Mouse (Mus musculus) ES-E14 (cell line): Measurements from ENCODE around the gene Elmo3. TPM values are rescaled to one million over a fixed set of nuclear protein-coding genes. Genes with fewer than 3 reads are reported as not detected.

Experiments
- DNase-seq: peaks from one replicate; pipeline ENCODE4 v3.0.0-alpha.2; 2013; ENCODE audit warnings: low read depth, low spot score
- H3K27ac ChIP-seq: 2 replicates; pipeline ENCODE4 v1.5.1; 2012; ENCODE audit warnings: low read depth, mild to moderate bottlenecking, low read length, moderate library complexity, mixed read lengths; ENCODE audit not compliant: poor library complexity, insufficient read depth, severe bottlenecking
- H3K36me3 ChIP-seq: 2 replicates; pipeline ENCODE4 v1.6.1; 2012; ENCODE audit warnings: mild to moderate bottlenecking, low read length, moderate library complexity, mixed read lengths; ENCODE audit not compliant: control insufficient read depth, poor library complexity, insufficient read depth, severe bottlenecking
- H3K4me1 ChIP-seq, 2 experiments: fragments of 150-350 bp in 1 of 2; sonication (generic) in 1 of 2; 2 replicates each; pipeline ENCODE4 v1.6.1; 2012; ENCODE audit warnings: low read length in 2 of 2, mild to moderate bottlenecking in 1 of 2, mixed read lengths in 1 of 2; ENCODE audit not compliant: control insufficient read depth in 2 of 2, insufficient read depth in 2 of 2, poor library complexity in 1 of 2
- H3K4me3 ChIP-seq, 2 experiments: fragments of 150-350 bp in 1 of 2; sonication (generic) in 1 of 2; 2 replicates each; pipeline ENCODE4 v1.5.1; 2012; ENCODE audit warnings: low read length in 2 of 2, low read depth in 1 of 2, mild to moderate bottlenecking in 1 of 2, mixed read lengths in 1 of 2; ENCODE audit not compliant: insufficient read depth in 1 of 2, poor library complexity in 1 of 2, severe bottlenecking in 1 of 2
- H3K9ac ChIP-seq: 2 replicates; pipeline ENCODE4 v1.6.1; 2012; ENCODE audit warnings: low read depth, mild to moderate bottlenecking, low read length, mixed read lengths; ENCODE audit not compliant: poor library complexity, insufficient read depth, severe bottlenecking
- H3K9me3 ChIP-seq: fragments of 150-350 bp; sonication (generic); 2 replicates; pipeline ENCODE4 v1.6.1; 2012; ENCODE audit warnings: low read depth, mild to moderate bottlenecking, low read length; ENCODE audit not compliant: control insufficient read depth, insufficient read depth
- CHD2 ChIP-seq: IDR thresholded peaks from 2 replicates; pipeline ENCODE4 v1.6.1; 2014; ENCODE audit warnings: mild to moderate bottlenecking, low read depth, low read length, inconsistent platforms
- HCFC1 ChIP-seq: IDR thresholded peaks from 2 replicates; pipeline ENCODE4 v1.6.1; 2012; ENCODE audit warnings: low read length, inconsistent platforms, borderline replicate concordance; ENCODE audit not compliant: insufficient read depth
- MAFK ChIP-seq: IDR thresholded peaks from 2 replicates; pipeline ENCODE4 v1.6.1; 2014; ENCODE audit warnings: mild to moderate bottlenecking, low read depth, low read length, inconsistent platforms; ENCODE audit not compliant: insufficient read depth
- ZC3H11A ChIP-seq: IDR thresholded peaks from 2 replicates; pipeline ENCODE4 v1.6.1; 2012; ENCODE audit warnings: low read depth, mild to moderate bottlenecking, inconsistent platforms, low read length, borderline replicate concordance
- ZNF384 ChIP-seq: IDR thresholded peaks from 2 replicates; pipeline ENCODE4 v1.6.1; 2012; ENCODE audit warnings: low read depth, low read length, inconsistent platforms
- in situ Hi-C, 2 experiments: fragments of 600-800 bp; cut with MboI; formaldehyde crosslinking; loops; one replicate each; pipeline ENCODE4 v1.15.1; 2025; ENCODE audit warnings: low sequenced_read_pairs in 2 of 2, inconsistent platforms in 1 of 2; ENCODE audit not compliant: unreplicated experiment in 2 of 2
- total RNA-seq: library from RNA; depleted of rRNA; stranded (reverse); fragments of 300-350 nt; gene quantifications from 2 replicates; pipeline ENCODE4 v1.2.3, GENCODE M21; 2012

Gene Elmo3
- total RNA-seq, 1 experiment: 3.5 TPM

GRCm38 (mm10) chr8:105286907-105287306 is 18.5 kb upstream of the Elmo3 start:
- no peak for DNase-seq
- H3K9ac ChIP-seq: no peak overlapping the region
- no peak overlapping the region for H3K4me3 ChIP-seq
- no peak overlapping the region for H3K27ac ChIP-seq
- H3K4me1 ChIP-seq: peaks cover 0 to 25% of the 10 kb centered on the region in 2 experiments; a peak in 2 of 4 replicates
- in situ Hi-C loops: no loop called here
- H3K36me3 ChIP-seq: no peaks in the 10 kb centered on the region; the same call in 1 of the 2 replicates
- H3K9me3 ChIP-seq: no peaks in the 10 kb centered on the region
- no peak for TF ChIP-seq CHD2
- no peak for TF ChIP-seq MAFK
- TF ChIP-seq ZC3H11A: no peak
- no peak for TF ChIP-seq HCFC1
- TF ChIP-seq ZNF384: no peak

- no peak overlapping the region for H3K27ac ChIP-seq
- in situ Hi-C loops: no loop called here
- peaks cover 0 to 29% of the 10 kb centered on the region in 2 experiments; a peak in 2 of 4 replicates for H3K4me1 ChIP-seq
- no peak overlapping the region for H3K4me3 ChIP-seq
- no peak overlapping the region for H3K9ac ChIP-seq
- H3K36me3 ChIP-seq: no peaks in the 10 kb centered on the region; the same call in 1 of the 2 replicates
- DNase-seq: no peak
- no peaks in the 10 kb centered on the region for H3K9me3 ChIP-seq
- TF ChIP-seq ZC3H11A: no peak
Measured at GRCm38 (mm10) chr8:105288231-105288630, 17.2 kb upstream of the Elmo3 start.

- Histone ChIP-seq H3K36me3 (no peaks in the 10 kb centered on the region; the same call in 1 of the 2 replicates), H3K9ac (peak overlapping the region; percentile 81), H3K27ac (peak overlapping the region; percentile 38; the same call in 1 of the 2 replicates), H3K4me1 (peaks cover 0 to 26% of the 10 kb centered on the region in 2 experiments; a peak in 2 of 4 replicates), H3K4me3 (peak overlapping the region; percentile 76 to 83), H3K9me3 (no peaks in the 10 kb centered on the region)
- in situ Hi-C loops: no loop called here
- DNase-seq: peak; percentile 96
- peak; percentile 62; the same call in 1 of the 2 replicates for TF ChIP-seq CHD2
- peak; percentile 53; the same call in 1 of the 2 replicates for TF ChIP-seq HCFC1
- TF ChIP-seq MAFK: no peak
- no peak for TF ChIP-seq ZNF384
Measured at GRCm38 (mm10) chr8:105288958-105289732, 16.3 kb upstream of the Elmo3 start.

- H3K4me3 ChIP-seq: peak within 1 kb of the TSS; percentile 76 to 83
- no peaks in the 10 kb centered on the region for H3K9me3 ChIP-seq
- H3K36me3 ChIP-seq: no peaks in the 10 kb centered on the region; the same call in 1 of the 2 replicates
- H3K27ac ChIP-seq: peak within 1 kb of the TSS; percentile 38; the same call in 1 of the 2 replicates
- DNase-seq: no peak
- in situ Hi-C loops: no loop called here
- TF ChIP-seq ZNF384: no peak
- TF ChIP-seq HCFC1: no peak
- TF ChIP-seq CHD2: no peak
- TF ChIP-seq ZC3H11A: no peak
- TF ChIP-seq MAFK: no peak
- peaks cover 0 to 27% of the 10 kb centered on the region in 2 experiments; a peak in 2 of 4 replicates for H3K4me1 ChIP-seq
- H3K9ac ChIP-seq: peak within 1 kb of the TSS; percentile 81
Measured at GRCm38 (mm10) chr8:105289805-105290460, 15.5 kb upstream of the Elmo3 start, which contains the start of gene 4931428F04Rik. TSS of gene 4931428F04Rik (minus strand) at chr8:105289864.
